Mouse (Mus musculus) spleen, adult 2 months (tissue): ENCODE measurements around the gene Sirt5. TPM values are rescaled to one million over a fixed set of nuclear protein-coding genes. Genes with fewer than 3 reads are reported as not detected.
A peak's percentile ranks its signal among the peaks of the same experiment; 100 is the strongest.

Source experiments
- DNase-seq, 2 experiments: peaks; one replicate each; pipeline versions ENCODE4 v3.0.0 to v3.0.0-alpha.2; 2012 to 2021; ENCODE audit warnings: low spot score in 2 of 2, low read depth in 1 of 2
- H3K27ac ChIP-seq: fragments of 200-500 bp; 2 replicates; pipeline ENCODE4 v1.5.1; 2012; ENCODE audit warnings: low read length, inconsistent platforms; ENCODE audit not compliant: insufficient read depth
- H3K27me3 ChIP-seq: fragments of 200-500 bp; 2 replicates; pipeline ENCODE4 v1.6.1; 2012; ENCODE audit warnings: mild to moderate bottlenecking, moderate library complexity, low read length, inconsistent platforms; ENCODE audit not compliant: control insufficient read depth, insufficient read depth
- H3K36me3 ChIP-seq: fragments of 200-500 bp; 2 replicates; pipeline ENCODE4 v1.6.1; 2012; ENCODE audit warnings: mild to moderate bottlenecking, low read length, inconsistent platforms; ENCODE audit not compliant: control insufficient read depth, insufficient read depth
- H3K4me1 ChIP-seq: fragments of 200-500 bp; 2 replicates; pipeline ENCODE4 v1.6.1; 2011; ENCODE audit warnings: inconsistent platforms; ENCODE audit not compliant: control insufficient read depth, insufficient read depth, insufficient read length
- H3K4me3 ChIP-seq: fragments of 200-500 bp; 2 replicates; pipeline ENCODE4 v1.5.1; 2011; ENCODE audit warnings: mild to moderate bottlenecking, inconsistent platforms; ENCODE audit not compliant: insufficient read depth, insufficient read length; ENCODE audit errors: extremely low read depth
- CTCF ChIP-seq: fragments of 200-500 bp; IDR thresholded peaks from 2 replicates; pipeline ENCODE4 v1.5.1; 2011; ENCODE audit warnings: mild to moderate bottlenecking, inconsistent platforms; ENCODE audit not compliant: insufficient read depth, insufficient read length, insufficient replicate concordance; ENCODE audit errors: extremely low read depth
- POLR2A ChIP-seq: fragments of 200-500 bp; IDR thresholded peaks from 2 replicates; pipeline ENCODE4 v1.6.1; 2011; ENCODE audit warnings: low read depth, low read length, inconsistent platforms
- WGBS: fragments of 180-500 bp; shearing (Covaris S2); methylation state at CpG from one replicate; pipeline ENCODE4 v1.1.7; 2018; 5-methylcytosine and 5-hydroxymethylcytosine counted together
- polyA plus RNA-seq: library from polyadenylated mRNA; depleted of rRNA; stranded (reverse); fragments of >200 nt; gene quantifications from 2 replicates; pipeline ENCODE4 v1.2.3, GENCODE M21; 2012

Gene Sirt5
- polyA plus RNA-seq, 1 experiment = 3.3 TPM

GRCm38 (mm10) chr13:43354362-43354761, 10.9 kb upstream of the Sirt5 start:
- no peaks in the 10 kb centered on the region for H3K27me3 ChIP-seq
- no peak overlapping the region for H3K4me3 ChIP-seq
- H3K27ac ChIP-seq = no peak overlapping the region
- DNase-seq = no peak
- no peaks in the 10 kb centered on the region for H3K4me1 ChIP-seq
- no peak for TF ChIP-seq POLR2A
- TF ChIP-seq CTCF = no peak
- WGBS = 87% methylated on average over 12 of the region's 12 CpGs
- no peaks in the 10 kb centered on the region for H3K36me3 ChIP-seq

DNA sequence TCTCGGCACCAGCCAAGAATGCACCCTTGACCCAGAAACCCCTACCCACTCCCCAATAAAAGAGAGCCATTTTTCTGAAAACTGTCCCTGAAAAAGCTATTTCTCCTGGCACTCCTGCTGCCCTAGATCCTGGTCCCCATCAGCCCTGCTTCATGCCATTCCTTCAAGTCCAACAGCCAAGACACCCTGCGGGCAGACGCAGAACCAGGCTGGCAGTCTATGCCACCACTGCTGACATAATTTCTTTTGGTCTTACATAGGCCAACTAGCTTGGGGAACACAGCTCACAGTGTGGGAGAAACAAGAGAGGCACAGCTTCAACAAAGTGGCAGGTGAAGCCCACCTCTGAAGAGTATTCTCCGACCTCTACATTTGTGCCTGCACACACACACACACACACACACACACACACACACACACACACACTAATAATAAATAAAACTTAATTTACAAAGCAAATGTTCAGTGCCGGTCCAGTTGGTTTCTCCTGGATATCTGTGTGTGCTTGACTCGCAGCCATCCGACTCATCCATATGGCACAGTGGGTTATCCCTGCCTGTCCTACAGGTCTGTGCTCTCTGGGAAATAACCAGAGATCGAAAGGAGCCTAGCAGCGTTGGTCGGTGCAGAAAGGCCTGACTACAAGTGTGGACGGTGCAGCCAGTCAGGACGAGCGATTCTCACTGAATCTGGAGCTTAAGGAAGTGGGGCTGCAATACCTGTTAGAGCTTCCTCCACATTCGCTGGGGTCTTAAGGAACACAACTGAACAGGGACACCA, 8.8 kb upstream of the Sirt5 start:
- DNase-seq = no peak
- H3K4me1 ChIP-seq = no peaks in the 10 kb centered on the region
- H3K4me3 ChIP-seq = no peak overlapping the region
- no peaks in the 10 kb centered on the region for H3K27me3 ChIP-seq
- no peak for TF ChIP-seq CTCF
- TF ChIP-seq POLR2A = no peak
- no peak overlapping the region for H3K27ac ChIP-seq
- H3K36me3 ChIP-seq = no peaks in the 10 kb centered on the region
- 92% methylated on average over 14 of the region's 14 CpGs for WGBS

DNA sequence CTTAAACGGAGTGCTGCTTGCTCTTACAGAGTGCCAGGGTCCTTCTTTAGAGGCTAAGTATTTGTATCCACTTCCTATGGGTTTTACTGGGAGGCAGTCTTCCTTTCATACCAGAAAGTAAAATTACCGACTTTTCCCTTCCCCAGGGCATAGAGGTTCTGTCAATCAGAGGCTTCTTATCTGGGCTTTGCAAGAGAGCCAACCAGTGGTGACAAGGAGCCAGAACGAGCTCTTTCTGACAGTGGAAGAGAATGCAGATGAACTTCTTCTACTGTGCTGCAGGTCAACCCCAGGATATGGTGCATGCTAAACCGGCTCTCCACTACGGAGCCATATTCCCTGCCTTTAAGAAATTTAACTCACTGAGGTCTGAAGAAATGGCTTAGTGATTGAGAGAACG, 4.8 kb upstream of the Sirt5 start:
- WGBS = 70% methylated on average over 6 of the region's 6 CpGs
- TF ChIP-seq POLR2A (no peak), CTCF (no peak)
- no peak overlapping the region for H3K27ac ChIP-seq

DNA sequence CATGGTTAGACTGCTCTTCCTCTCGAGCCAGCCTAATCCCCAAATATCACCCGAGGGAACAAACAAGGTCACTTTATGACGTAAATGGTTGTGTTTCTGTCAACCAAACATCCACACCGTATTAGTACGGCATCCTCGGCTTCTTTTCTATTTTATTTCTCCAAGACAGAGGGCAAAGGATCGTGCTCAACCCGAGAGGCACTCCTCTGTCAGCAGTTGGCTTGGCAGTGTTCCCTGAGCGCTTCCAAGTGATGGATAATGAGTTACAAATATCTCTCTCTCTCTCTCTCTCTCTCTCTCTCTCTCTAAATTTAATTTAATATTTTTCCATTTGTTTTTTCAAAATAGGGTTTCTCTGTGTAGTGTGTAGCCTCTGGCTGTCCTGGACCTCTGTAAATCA, 2.9 kb upstream of the Sirt5 start:
- TF ChIP-seq CTCF (no peak), POLR2A (no peak)
- DNase-seq = no peak
- H3K4me3 ChIP-seq = no peak overlapping the region
- no peak overlapping the region for H3K27ac ChIP-seq
- WGBS = 88% methylated on average over 9 of the region's 9 CpGs
- no peaks in the 10 kb centered on the region for H3K36me3 ChIP-seq
- no peaks in the 10 kb centered on the region for H3K27me3 ChIP-seq
- H3K4me1 ChIP-seq = no peaks in the 10 kb centered on the region

More for the DNA sequence above, 4.8 kb upstream of the Sirt5 start:
- Histone ChIP-seq H3K36me3 (no peaks in the 10 kb centered on the region), H3K4me1 (no peaks in the 10 kb centered on the region), H3K27me3 (no peaks in the 10 kb centered on the region), H3K4me3 (no peak overlapping the region)
- no peak for DNase-seq

- Histone ChIP-seq H3K4me3 (peak overlapping the region; percentile 68), H3K4me1 (no peaks in the 10 kb centered on the region), H3K27ac (peak overlapping the region; percentile 53; the same call in 1 of the 2 replicates), H3K27me3 (no peaks in the 10 kb centered on the region), H3K36me3 (no peaks in the 10 kb centered on the region)
- WGBS = 8% methylated on average over 11 of the region's 11 CpGs
- DNase-seq = no peak
- no peak for TF ChIP-seq CTCF
Measured at GRCm38 (mm10) chr13:43365825-43366184, 509 bp downstream of the Sirt5 start.

- peaks cover 11% of the 10 kb centered on the region for H3K36me3 ChIP-seq
- H3K4me1 ChIP-seq = no peaks in the 10 kb centered on the region
- no peak for DNase-seq
- no peak overlapping the region for H3K27ac ChIP-seq
- H3K27me3 ChIP-seq = no peaks in the 10 kb centered on the region
- WGBS = 94% methylated on average over 6 of the region's 6 CpGs
- no peak overlapping the region for H3K4me3 ChIP-seq
- TF ChIP-seq POLR2A (no peak), CTCF (no peak)
Measured at GRCm38 (mm10) chr13:43370063-43370462, 4.8 kb downstream of the Sirt5 start.

GRCm38 (mm10) chr13:43372892-43373291, 7.6 kb downstream of the Sirt5 start:
- TF ChIP-seq POLR2A = no peak
- no peak for TF ChIP-seq CTCF
- Histone ChIP-seq H3K4me1 (no peaks in the 10 kb centered on the region), H3K4me3 (no peak overlapping the region), H3K27me3 (no peaks in the 10 kb centered on the region), H3K36me3 (peaks cover 14% of the 10 kb centered on the region), H3K27ac (no peak overlapping the region)
- no peak for DNase-seq
- WGBS = 95% methylated on average over 1 of the region's 1 CpGs
